Mouse (Mus musculus): ENCODE results near the gene Shank3.

Gene Shank3

GRCm38 (mm10) chr15:89477806-89478205 lies 21.6 kb upstream of the Shank3 start:
- DNase-seq (ENCODE audit: low spot score) = no peak

- no peak for DNase-seq (ENCODE audit: low spot score)
Measured at GRCm38 (mm10) chr15:89478622-89479021, 20.8 kb upstream of the Shank3 start.

- DNase-seq (ENCODE audit: low spot score) = no peak
Measured at GRCm38 (mm10) chr15:89480584-89480983, 18.8 kb upstream of the Shank3 start.

DNA sequence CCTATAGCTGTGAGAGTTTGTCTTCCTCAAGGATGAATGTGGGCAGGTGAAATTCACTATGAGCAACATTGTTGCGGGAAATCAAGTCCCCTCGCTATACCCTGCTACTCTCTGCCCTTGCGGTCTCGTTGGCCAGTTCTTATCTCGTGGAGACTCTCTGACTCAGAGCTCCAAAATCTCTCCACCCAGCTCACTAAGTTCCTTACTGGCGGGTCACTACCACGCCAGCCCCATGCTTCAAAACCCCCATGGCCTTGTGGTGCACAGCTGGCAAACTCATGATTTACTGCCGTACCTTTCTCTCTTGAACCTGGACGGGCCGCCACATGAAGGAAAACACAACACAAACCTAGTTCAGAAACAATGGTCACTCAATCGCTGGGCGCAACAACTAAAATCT lies 11.2 kb upstream of the Shank3 start:
- no peak for DNase-seq (ENCODE audit: low spot score)

DNA sequence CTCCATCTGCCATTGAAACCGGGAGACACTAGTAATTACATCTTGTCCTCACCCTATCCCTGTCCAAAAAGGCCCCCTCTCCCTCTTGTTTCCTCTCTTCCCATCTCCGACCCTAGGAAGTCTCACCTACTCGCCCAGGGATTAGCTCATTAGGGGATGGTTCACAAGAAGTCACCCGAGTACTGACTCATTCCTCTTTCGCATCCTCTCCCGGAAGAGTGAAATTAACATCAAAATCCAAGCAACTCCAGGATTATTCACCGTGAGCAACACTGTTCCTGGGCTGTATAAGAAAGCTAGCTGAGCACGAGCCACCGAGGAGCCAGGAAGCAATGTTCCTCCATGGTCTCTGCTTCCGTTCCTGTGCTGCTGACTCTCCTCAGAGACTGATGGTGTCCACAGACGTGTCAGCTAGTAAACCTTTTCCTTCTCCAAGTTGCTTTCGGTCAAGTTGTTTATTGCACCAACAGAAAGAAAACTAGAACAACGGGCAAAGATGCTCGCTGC lies 10.8 kb upstream of the Shank3 start:
- no peak for DNase-seq (ENCODE audit: low spot score)

GRCm38 (mm10) chr15:89494970-89495369 lies 4.5 kb upstream of the Shank3 start:
- no peak for DNase-seq (ENCODE audit: low spot score)

DNA sequence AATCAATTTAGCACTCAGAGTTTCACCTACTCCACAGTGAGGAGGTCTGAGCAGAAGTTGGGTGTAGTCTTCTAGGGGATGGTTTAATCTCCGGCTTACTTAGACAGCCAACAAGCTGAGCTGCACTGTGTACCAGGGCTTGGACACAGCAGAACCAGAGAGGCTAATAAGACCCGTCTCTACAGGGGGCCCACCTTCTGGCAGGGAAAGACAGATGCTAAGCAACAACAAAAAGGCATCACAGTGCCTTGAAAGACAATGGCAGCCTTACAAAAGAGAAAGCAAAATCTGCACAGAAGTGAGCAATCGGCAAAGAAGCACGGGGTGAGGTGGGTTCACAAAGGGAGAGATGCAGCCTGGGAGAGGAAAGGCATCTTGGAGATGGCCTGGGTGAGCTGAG lies 3.3 kb upstream of the Shank3 start:
- no peak for DNase-seq (ENCODE audit: low spot score)

DNA sequence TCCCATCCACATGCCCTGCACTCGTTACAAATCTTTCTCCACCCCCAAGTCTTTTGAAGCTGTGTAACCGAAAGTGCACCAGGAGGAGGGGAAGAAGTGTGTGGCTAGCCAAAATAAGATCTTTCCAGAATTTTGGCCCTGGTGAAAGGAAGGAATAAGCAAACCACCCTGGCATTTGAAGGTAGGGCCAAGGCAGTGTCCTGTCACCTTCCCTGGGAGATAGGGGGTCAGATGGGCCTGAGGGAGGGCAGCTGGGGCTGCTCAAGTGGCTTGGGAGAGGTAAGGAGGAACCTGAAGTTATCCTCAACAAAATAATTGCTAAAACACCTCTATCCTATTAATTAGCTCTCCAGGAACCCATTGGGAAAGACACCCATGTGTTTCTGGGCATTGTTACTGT lies 2.6 kb upstream of the Shank3 start:
- DNase-seq (ENCODE audit: low spot score) = no peak

DNA sequence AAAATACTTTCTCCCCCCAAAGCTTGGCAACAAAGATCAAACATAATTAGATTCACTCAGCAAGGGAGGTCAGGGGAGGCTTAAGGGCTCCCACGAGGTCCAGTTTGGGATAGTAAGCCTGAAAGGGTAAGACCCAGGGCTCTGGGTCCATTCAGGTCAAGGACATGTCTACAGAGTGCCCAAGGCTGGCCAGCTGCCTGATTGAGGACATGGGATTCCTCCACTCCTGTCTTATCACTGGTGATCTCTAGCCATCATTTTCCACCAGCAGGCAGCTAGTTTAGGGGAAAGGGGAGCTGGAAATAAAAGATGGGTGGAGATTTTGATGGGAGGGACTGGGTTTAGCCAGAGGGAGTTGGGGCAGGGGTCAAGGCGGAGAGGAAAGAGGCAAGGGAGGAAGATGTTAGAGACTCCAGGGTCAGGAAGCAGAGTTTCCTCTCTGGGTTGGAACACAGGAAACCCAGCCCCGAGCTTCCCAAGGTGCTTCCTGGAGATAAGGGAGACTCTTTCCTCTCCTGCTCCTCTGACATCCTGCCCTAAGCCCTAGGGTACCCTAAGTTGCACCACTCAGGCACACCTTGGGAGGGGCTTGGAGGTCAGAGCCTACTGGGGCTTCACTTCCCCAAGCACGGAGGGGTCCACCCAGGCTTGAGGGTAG lies 1.9 kb upstream of the Shank3 start:
- DNase-seq (ENCODE audit: low spot score) = no peak

- DNase-seq (ENCODE audit: low spot score) = peak; percentile 69
Measured at GRCm38 (mm10) chr15:89498049-89498960, 1.1 kb upstream of the Shank3 start.

DNA sequence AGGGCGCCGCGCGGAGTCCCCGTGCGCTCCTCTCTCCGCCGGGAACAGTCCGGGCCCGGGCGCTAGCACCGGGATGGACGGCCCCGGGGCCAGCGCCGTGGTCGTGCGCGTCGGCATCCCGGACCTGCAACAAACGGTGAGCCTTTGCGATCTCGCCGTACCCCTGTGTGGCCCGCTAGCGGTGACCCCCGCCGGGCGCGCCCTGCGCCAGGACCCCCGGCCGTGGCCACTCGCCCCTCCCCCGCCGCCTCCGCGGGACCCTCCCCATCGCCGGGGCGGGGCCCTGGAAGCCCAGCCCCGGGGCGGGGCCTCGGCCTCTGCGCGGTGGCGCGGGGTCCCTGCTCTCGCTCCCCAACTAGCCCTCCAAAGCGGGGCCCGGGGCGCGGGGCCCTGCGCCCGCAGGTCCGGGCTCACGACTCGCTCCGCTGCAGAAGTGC lies 379 bp downstream of the Shank3 start:
- no peak for DNase-seq (ENCODE audit: low spot score)

GRCm38 (mm10) chr15:89500221-89500791 lies 883 bp downstream of the Shank3 start:
- DNase-seq (ENCODE audit: low spot score) = no peak

- no peak for DNase-seq (ENCODE audit: low spot score)
Measured at GRCm38 (mm10) chr15:89501321-89501720, 1.9 kb downstream of the Shank3 start.

DNA sequence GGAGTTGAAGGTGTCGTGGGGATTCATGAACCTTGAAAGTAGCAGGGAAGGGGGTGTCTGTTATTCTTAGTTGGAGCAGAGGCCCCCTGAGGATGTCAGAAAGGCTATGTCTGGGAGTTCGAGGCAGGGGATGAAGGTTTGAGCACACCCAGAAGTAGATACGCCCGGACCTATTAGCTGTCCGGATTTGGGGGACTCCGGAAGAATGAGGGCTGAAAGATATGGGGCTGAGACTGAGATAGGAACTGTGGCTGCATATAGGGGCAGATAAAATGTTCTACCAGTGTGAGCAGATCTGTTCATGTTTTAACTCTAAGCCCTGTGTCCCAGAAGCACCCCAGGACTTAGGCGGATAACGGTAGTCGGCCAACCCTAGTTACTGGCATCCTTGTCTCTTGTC lies 5.4 kb downstream of the Shank3 start:
- no peak for DNase-seq (ENCODE audit: low spot score)

GRCm38 (mm10) chr15:89507751-89508150 lies 8.3 kb downstream of the Shank3 start:
- DNase-seq (ENCODE audit: low spot score) = no peak

GRCm38 (mm10) chr15:89512679-89513078 lies 13.3 kb downstream of the Shank3 start:
- no peak for DNase-seq (ENCODE audit: low spot score)

DNA sequence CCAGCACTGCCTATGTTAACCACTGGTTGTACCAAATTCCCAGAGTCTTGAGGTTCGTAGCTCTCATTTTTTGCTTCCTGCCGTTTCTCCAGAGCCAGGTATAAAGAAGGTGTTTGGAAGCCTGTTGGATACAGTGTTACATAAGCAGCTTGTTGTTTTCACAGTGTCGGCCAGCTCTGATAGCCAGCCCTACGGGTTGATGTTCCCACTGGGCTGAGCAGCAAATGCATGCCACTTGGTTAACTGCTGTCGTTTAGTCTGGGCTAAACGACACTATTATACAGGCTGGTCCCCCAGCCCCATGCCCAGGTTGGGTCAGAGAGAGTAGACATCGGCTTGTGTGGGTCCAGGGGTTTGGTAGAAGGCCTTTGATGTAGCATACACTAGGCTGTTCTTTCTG lies 22.5 kb downstream of the Shank3 start:
- no peak for DNase-seq (ENCODE audit: low spot score)

GRCm38 (mm10) chr15:89522566-89523282 lies 23.3 kb downstream of the Shank3 start:
- DNase-seq (ENCODE audit: low spot score) = no peak

DNA sequence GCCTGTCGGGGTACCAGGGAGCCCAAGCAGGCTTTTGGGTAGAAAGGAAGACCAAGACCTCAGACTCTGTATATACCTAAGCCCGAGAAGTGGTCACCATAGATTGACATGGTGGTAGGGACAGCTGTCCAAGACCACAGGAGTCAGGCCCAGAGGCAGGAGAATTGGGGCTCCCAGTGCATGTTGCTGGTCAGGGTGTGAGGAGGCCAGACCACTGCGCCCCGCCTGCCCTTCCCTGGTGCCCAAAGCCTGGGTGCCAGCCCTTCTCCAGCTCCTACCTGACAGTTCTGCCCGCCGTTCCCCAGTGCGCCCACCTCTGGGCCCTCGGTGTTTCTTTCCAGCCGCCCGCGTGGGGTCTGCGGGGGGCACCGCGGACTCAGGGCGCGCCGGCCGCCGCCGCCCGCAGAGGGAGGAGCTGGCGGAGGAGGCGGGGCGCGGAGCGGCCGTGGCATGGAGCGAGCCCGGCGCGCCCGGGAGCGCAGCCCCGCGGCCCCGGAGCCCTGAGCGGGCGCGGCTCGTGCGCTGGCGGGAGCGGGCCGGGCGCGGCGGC lies 23.9 kb downstream of the Shank3 start:
- DNase-seq (ENCODE audit: low spot score) = no peak

DNA sequence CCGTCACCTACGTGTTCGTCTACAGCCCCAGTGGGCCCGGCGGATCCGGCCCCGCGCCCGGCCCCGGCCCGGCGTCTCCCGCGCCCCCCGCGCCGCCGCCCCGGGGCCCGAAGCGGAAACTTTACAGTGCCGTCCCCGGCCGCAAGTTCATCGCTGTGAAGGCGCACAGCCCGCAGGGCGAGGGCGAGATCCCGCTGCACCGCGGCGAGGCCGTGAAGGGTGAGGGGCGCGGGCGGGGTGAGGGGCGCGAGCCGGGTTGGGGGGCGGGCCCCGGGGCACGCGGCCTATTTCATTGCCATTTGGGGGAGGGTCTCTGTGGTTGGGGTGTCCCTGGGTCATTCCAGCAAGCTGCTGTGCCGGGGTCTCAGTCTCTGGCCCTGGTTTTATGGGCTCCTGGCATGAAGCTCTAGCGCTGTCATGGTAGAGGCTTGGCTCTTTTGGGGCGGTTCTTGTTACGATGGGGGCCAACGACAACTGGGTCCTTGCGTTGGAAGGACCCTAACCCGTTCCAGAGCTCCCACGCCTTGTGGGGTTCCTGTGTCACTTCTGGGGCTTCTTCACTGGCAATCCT lies 24.7 kb downstream of the Shank3 start:
- no peak for DNase-seq (ENCODE audit: low spot score)

- DNase-seq (ENCODE audit: low spot score) = no peak
Measured at GRCm38 (mm10) chr15:89524611-89525415, 25.4 kb downstream of the Shank3 start.
